Mouse (Mus musculus) limb, embryonic 14.5 days (tissue): ENCODE data around the gene Tec. TPM values are rescaled to one million over a fixed set of nuclear protein-coding genes. Genes with fewer than 3 reads are reported as not detected.

Experiments
- ATAC-seq: fragments of 200-750 bp; cut with Nextera tagmentation; 2 replicates; pipeline ENCODE4 v1.8.0; 2017; ENCODE audit warnings: low read depth, moderate number of reproducible peaks, moderate TSS enrichment; ENCODE audit not compliant: low FRiP score
- DNase-seq: peaks from one replicate; pipeline ENCODE4 v3.0.0-alpha.2; 2015; ENCODE audit warnings: low spot score
- H3K27ac ChIP-seq: fragments of 300-500 bp; sonication (generic); replicated peaks from 2 replicates; pipeline ENCODE4 v1.5.1; 2014; ENCODE audit warnings: low read depth, mild to moderate bottlenecking, low read length, moderate library complexity, mixed read lengths
- H3K27me3 ChIP-seq: fragments of 300-500 bp; sonication (generic); 2 replicates; pipeline ENCODE4 v1.6.1; 2014; ENCODE audit warnings: low read length, mixed read lengths; ENCODE audit not compliant: control insufficient read depth, insufficient read depth
- H3K36me3 ChIP-seq: fragments of 300-500 bp; sonication (generic); 2 replicates; pipeline ENCODE4 v1.6.1; 2014; ENCODE audit warnings: mild to moderate bottlenecking, low read length, moderate library complexity, mixed read lengths; ENCODE audit not compliant: control insufficient read depth, insufficient read depth
- H3K4me1 ChIP-seq: fragments of 300-500 bp; sonication (generic); 2 replicates; pipeline ENCODE4 v1.6.1; 2014; ENCODE audit warnings: antibody characterized with exemption, low read length, mixed read lengths; ENCODE audit not compliant: control insufficient read depth, insufficient read depth
- H3K4me2 ChIP-seq: fragments of 300-500 bp; sonication (generic); replicated peaks from 2 replicates; pipeline ENCODE4 v1.6.1; 2014; ENCODE audit warnings: low read depth, mild to moderate bottlenecking, low read length, moderate library complexity; ENCODE audit not compliant: severe bottlenecking
- H3K4me3 ChIP-seq: fragments of 300-500 bp; sonication (generic); replicated peaks from 2 replicates; pipeline ENCODE4 v1.5.1; 2014; ENCODE audit warnings: low read length
- H3K9ac ChIP-seq: fragments of 300-500 bp; sonication (generic); 2 replicates; pipeline ENCODE4 v1.6.1; 2014; ENCODE audit warnings: mild to moderate bottlenecking, low read depth, low read length, moderate library complexity; ENCODE audit not compliant: severe bottlenecking
- H3K9me3 ChIP-seq: fragments of 300-500 bp; sonication (generic); 2 replicates; pipeline ENCODE4 v1.6.1; 2016; ENCODE audit warnings: low read length; ENCODE audit not compliant: control insufficient read depth
- POLR2A ChIP-seq: fragments of 200-500 bp; IDR thresholded peaks from 2 replicates; pipeline ENCODE4 v1.8.0; 2012; ENCODE audit warnings: inconsistent platforms, mild to moderate bottlenecking, moderate library complexity, borderline replicate concordance; ENCODE audit not compliant: insufficient read depth, insufficient read length; ENCODE audit errors: extremely low read depth
- WGBS: fragments of 180-500 bp; shearing (Covaris S2); extraction: QIAGEN DNeasy Blood & Tissue Kit; methylation state at CpG from one replicate; pipeline ENCODE4 v1.1.7; 2014; 5-methylcytosine and 5-hydroxymethylcytosine counted together
- polyA plus RNA-seq, 2 experiments: library from polyadenylated mRNA; depleted of rRNA in 1 of 2; stranded (reverse) in 1 of 2; unstranded in 1 of 2; fragments of >200 nt; fragmentation: Nextera tagmentation in 1 of 2; extraction: Ambion mirVana in 1 of 2; gene quantifications; 2 replicates each; pipeline versions ENCODE4 v1.2.1 to v1.2.3; 2012 to 2014

Gene Tec
- polyA plus RNA-seq, 2 experiments: 5.9 to 7.9 TPM

DNA sequence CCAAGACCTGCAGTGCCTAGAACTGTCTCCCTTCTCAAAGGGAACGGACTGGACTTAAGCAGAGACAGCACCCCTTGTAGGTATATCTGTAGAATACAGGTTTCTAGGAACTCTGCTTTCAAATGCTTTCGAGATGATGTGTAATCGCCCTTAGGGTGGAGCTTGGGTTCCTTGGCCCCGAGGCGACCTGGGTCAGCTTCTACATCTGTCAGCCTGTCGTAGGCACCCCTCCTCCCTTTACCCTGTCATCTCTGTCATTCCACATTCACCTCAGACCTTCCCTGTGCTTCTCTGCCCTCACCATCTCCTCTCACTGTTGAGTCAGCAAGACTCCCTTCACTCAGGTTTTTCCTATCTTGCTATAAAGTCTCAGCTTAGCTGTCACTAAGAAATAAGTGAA is 98.4 kb downstream of the Tec start:
- no peak overlapping the region for H3K9ac ChIP-seq
- H3K9me3 ChIP-seq: no peaks in the 10 kb centered on the region
- TF ChIP-seq POLR2A: no peak
- no peaks in the 10 kb centered on the region for H3K27me3 ChIP-seq
- DNase-seq (no peak), ATAC-seq (no peak)
- H3K4me1 ChIP-seq: peaks cover 12% of the 10 kb centered on the region; the same call in 1 of the 2 replicates
- no peak overlapping the region for H3K27ac ChIP-seq
- no peaks in the 10 kb centered on the region for H3K36me3 ChIP-seq
- WGBS: 49% methylated on average over 6 of the region's 6 CpGs
- no peak overlapping the region for H3K4me2 ChIP-seq
- no peak overlapping the region for H3K4me3 ChIP-seq

DNA sequence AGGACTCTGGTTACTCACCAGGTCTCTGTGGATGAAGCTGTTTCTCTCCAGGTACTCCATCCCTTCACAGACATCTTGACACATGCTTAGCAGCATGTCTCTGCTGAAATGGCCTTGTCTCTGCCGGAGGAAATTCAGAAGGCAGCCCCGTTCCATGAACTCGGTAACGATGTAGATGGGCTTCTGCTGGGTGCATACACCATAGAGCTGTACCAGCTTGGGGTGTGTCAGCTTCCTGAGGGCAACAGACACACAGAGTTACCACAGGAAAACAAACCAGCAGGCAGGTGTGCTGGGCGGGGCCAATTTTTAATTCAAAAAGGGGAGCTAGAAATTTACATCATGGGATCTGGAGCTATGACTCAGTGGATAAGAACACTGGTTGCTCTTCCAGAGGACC is 104.7 kb downstream of the Tec start:
- Histone ChIP-seq H3K27ac (no peak overlapping the region), H3K27me3 (no peaks in the 10 kb centered on the region), H3K4me2 (no peak overlapping the region), H3K4me1 (peaks cover 7% of the 10 kb centered on the region), H3K9ac (no peak overlapping the region), H3K4me3 (no peak overlapping the region), H3K36me3 (no peaks in the 10 kb centered on the region), H3K9me3 (no peaks in the 10 kb centered on the region)
- no peak for ATAC-seq
- no peak for TF ChIP-seq POLR2A
- DNase-seq: no peak
- WGBS: 89% methylated on average over 5 of the region's 5 CpGs

DNA sequence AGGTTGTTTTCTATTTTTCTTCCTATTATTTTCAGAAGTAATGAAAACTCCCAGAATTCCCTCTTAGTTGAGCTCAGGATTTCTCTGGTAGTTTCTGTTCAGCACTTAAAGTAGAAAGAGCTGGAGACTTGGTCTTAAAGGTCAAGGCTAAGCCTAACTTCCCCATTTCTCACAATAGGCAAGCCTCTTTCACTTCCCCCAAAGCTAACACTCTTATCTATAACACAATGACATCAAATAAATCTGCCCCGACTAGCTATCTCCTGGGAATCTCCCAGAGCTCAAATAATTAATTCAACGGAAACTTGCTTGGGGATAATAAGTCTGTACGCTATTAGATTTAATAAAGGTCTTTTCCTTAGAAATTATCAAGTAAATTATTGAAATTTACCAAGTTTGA is 105.3 kb downstream of the Tec start:
- Histone ChIP-seq H3K9ac (no peak overlapping the region), H3K4me1 (peaks cover 4% of the 10 kb centered on the region), H3K4me2 (no peak overlapping the region), H3K9me3 (no peaks in the 10 kb centered on the region), H3K36me3 (no peaks in the 10 kb centered on the region), H3K27ac (no peak overlapping the region), H3K4me3 (no peak overlapping the region), H3K27me3 (no peaks in the 10 kb centered on the region)
- no peak for DNase-seq
- TF ChIP-seq POLR2A: no peak
- ATAC-seq: no peak
- WGBS: 83% methylated on average over 3 of the region's 3 CpGs

DNA sequence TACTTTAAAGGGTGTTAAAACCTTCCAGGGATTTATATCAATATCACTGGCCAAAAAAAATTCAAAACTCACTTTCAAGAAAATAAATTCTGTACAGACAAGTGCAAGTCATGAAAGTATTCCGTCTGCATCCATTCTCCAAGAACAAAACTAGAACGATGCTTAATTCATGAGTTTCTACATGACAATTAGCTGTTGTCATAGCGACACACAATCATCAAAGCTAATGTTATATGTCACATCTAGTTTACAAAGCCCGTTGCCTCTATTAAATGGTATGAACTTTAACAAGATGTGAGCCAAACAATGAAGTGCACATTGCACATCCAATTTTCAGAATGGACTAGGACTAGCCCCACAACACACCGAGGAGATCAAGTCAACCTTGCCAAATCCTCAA is 106.5 kb downstream of the Tec start:
- TF ChIP-seq POLR2A: no peak
- DNase-seq (no peak), ATAC-seq (no peak)
- H3K9ac ChIP-seq: no peak overlapping the region
- no peaks in the 10 kb centered on the region for H3K36me3 ChIP-seq
- no peak overlapping the region for H3K4me2 ChIP-seq
- no peaks in the 10 kb centered on the region for H3K27me3 ChIP-seq
- no peaks in the 10 kb centered on the region; the same call in 1 of the 2 replicates for H3K4me1 ChIP-seq
- no peaks in the 10 kb centered on the region for H3K9me3 ChIP-seq
- H3K4me3 ChIP-seq: no peak overlapping the region
- no peak overlapping the region for H3K27ac ChIP-seq
- WGBS: 79% methylated on average over 5 of the region's 5 CpGs

DNA sequence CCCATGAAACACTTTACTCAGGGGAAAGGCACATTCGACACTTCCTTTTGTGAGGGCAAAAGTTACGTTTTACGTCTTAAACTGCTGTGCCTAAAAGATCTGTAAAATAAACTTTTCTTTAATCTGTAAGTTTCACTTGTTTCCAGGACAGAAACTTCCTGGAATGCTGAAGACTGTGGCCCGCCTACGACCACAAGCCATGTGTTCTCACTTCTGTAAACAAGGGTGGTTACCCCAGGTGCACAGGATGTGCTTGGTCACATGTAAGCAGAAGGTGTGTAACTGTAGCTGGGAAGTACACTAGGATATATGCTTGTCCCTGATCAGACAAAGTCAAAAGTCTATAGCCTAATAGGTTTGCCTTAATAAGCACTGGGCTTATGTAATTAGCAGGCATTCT is 107.0 kb downstream of the Tec start:
- Histone ChIP-seq H3K4me3 (no peak overlapping the region), H3K9ac (no peak overlapping the region), H3K9me3 (no peaks in the 10 kb centered on the region), H3K4me2 (no peak overlapping the region), H3K27me3 (no peaks in the 10 kb centered on the region), H3K27ac (no peak overlapping the region), H3K4me1 (no peaks in the 10 kb centered on the region; the same call in 1 of the 2 replicates), H3K36me3 (no peaks in the 10 kb centered on the region)
- ATAC-seq: no peak
- 51% methylated on average over 5 of the region's 5 CpGs for WGBS
- TF ChIP-seq POLR2A: no peak
- no peak for DNase-seq
